Mouse (Mus musculus): ENCODE data around the gene Fpgs. TPM values are rescaled to one million over a fixed set of nuclear protein-coding genes. Genes with fewer than 3 reads are reported as not detected.

The Fpgs gene
- total and polyA plus RNA-seq, 3 experiments = 40.0 to 73.9 TPM; not detected in 1

- no peak within 1 kb of the TSS for H3K4me3 ChIP-seq (ENCODE audit: control insufficient read depth in 1 of 2, insufficient read depth in 1 of 2, low read depth in 2 of 2, low read length in 2 of 2)
- DNase-seq (ENCODE audit: low read depth, low spot score) = no peak
- H3K79me2 ChIP-seq (ENCODE audit: control insufficient read depth, insufficient read depth, low read length, poor library complexity) = no peaks in the 10 kb centered on the region
- H3K27me3 ChIP-seq (ENCODE audit: control insufficient read depth in 1 of 2, insufficient read depth in 2 of 2, low read length in 2 of 2) = peaks cover 0 to 3% of the 10 kb centered on the region in 2 experiments; a peak in 1 of 4 replicates
- H3K4me1 ChIP-seq (ENCODE audit: control insufficient read depth in 1 of 2, insufficient read depth in 2 of 2, low read length in 2 of 2) = no peaks in the 10 kb centered on the region
- no peak within 1 kb of the TSS for H3K27ac ChIP-seq (ENCODE audit: control insufficient read depth, low read depth, low read length)
- TF ChIP-seq SMC3 (IDR thresholded peaks at IDR 0.05; ENCODE audit: low read depth, low read length) = no peak
- TF ChIP-seq POLR2A (IDR thresholded peaks at IDR 0.05; ENCODE audit: control insufficient read depth in 1 of 2, insufficient read depth in 1 of 2, low read depth in 1 of 2, low read length in 2 of 2, poor library complexity in 1 of 2) = no peak
- TF ChIP-seq MYC (IDR thresholded peaks at IDR 0.05; ENCODE audit: low read depth, low read length) = no peak
- TF ChIP-seq USF2 (IDR thresholded peaks at IDR 0.05; ENCODE audit: borderline replicate concordance in 1 of 2, insufficient read depth in 1 of 2, low read depth in 1 of 2, low read length in 2 of 2) = no peak
- no peaks in the 10 kb centered on the region for H3K9me3 ChIP-seq (replicated peaks; ENCODE audit: insufficient read depth, low read length)
- no peaks in the 10 kb centered on the region for H3K36me3 ChIP-seq (ENCODE audit: control insufficient read depth in 1 of 2, insufficient read depth in 2 of 2, low read length in 2 of 2)
- H3K9ac ChIP-seq (ENCODE audit: control insufficient read depth, low read depth, low read length, poor library complexity, severe bottlenecking) = no peak within 1 kb of the TSS
Measured at GRCm38 (mm10) chr2:32740916-32741272, 36.9 kb upstream of the Fpgs start, which contains the start of gene 6330409D20Rik. TSS of gene 6330409D20Rik (minus strand) at chr2:32741016.

GRCm38 (mm10) chr2:32739311-32739710 is 35.4 kb upstream of the Fpgs start:
- no peaks in the 10 kb centered on the region for H3K36me3 ChIP-seq (ENCODE audit: control insufficient read depth in 1 of 2, insufficient read depth in 2 of 2, low read length in 2 of 2)
- no peak overlapping the region for H3K4me3 ChIP-seq (ENCODE audit: control insufficient read depth in 1 of 2, insufficient read depth in 1 of 2, low read depth in 2 of 2, low read length in 2 of 2)
- no peak for DNase-seq (ENCODE audit: low read depth, low spot score)
- H3K9ac ChIP-seq (ENCODE audit: control insufficient read depth, low read depth, low read length, poor library complexity, severe bottlenecking) = no peak overlapping the region
- TF ChIP-seq HCFC1 (IDR thresholded peaks at IDR 0.05; ENCODE audit: low read depth, low read length) (no peak), POLR2AphosphoS2 (IDR thresholded peaks at IDR 0.05; ENCODE audit: low read length) (no peak), KAT2A (conservative IDR thresholded peaks at IDR 0.05; ENCODE audit: low read depth, low read length) (no peak), UBTF (IDR thresholded peaks at IDR 0.05; ENCODE audit: borderline replicate concordance, insufficient read depth, low read depth, low read length) (no peak), ZKSCAN1 (IDR thresholded peaks at IDR 0.05; ENCODE audit: low read depth, low read length) (no peak), NRF1 (IDR thresholded peaks at IDR 0.05; ENCODE audit: insufficient read depth, low read depth, low read length, poor library complexity, severe bottlenecking) (no peak), ZC3H11A (IDR thresholded peaks at IDR 0.05; ENCODE audit: low read depth, low read length) (no peak), GABPA (IDR thresholded peaks at IDR 0.05; ENCODE audit: low read depth, low read length) (no peak), MAX (IDR thresholded peaks at IDR 0.05; ENCODE audit: low read length) (no peak), ZMIZ1 (IDR thresholded peaks at IDR 0.05; ENCODE audit: low read depth, low read length) (no peak), ETS1 (IDR thresholded peaks at IDR 0.05; ENCODE audit: low read depth, low read length) (no peak), ELF1 (IDR thresholded peaks at IDR 0.05; ENCODE audit: low read depth, low read length) (no peak), TAL1 (IDR thresholded peaks at IDR 0.05; ENCODE audit: low read length) (no peak)
- peaks cover 0 to 3% of the 10 kb centered on the region in 2 experiments; a peak in 1 of 4 replicates for H3K27me3 ChIP-seq (ENCODE audit: control insufficient read depth in 1 of 2, insufficient read depth in 2 of 2, low read length in 2 of 2)
- no peaks in the 10 kb centered on the region for H3K79me2 ChIP-seq (ENCODE audit: control insufficient read depth, insufficient read depth, low read length, poor library complexity)
- no peaks in the 10 kb centered on the region for H3K9me3 ChIP-seq (replicated peaks; ENCODE audit: insufficient read depth, low read length)
- H3K27ac ChIP-seq (ENCODE audit: control insufficient read depth, low read depth, low read length) = no peak overlapping the region
- no peaks in the 10 kb centered on the region for H3K4me1 ChIP-seq (ENCODE audit: control insufficient read depth in 1 of 2, insufficient read depth in 2 of 2, low read length in 2 of 2)

All from MEL (cell line).